Mouse (Mus musculus) left cerebral cortex, adult 2 months (tissue): Measurements from ENCODE around the gene Phldb3. TPM values are rescaled to one million over a fixed set of nuclear protein-coding genes. Genes with fewer than 3 reads are reported as not detected.

Experiments
- DNase-seq, 2 experiments: peaks; one replicate each; pipeline ENCODE4 v3.0.0; 2021 to 2022; ENCODE audit warnings: low spot score in 2 of 2, mixed read lengths in 1 of 2; ENCODE audit errors: extremely low spot score in 1 of 2
- H3K27ac ChIP-seq: fragments of 200-600 bp; 2 replicates; pipeline ENCODE4 v1.8.1; 2022
- H3K4me3 ChIP-seq: fragments of 200-600 bp; 2 replicates; pipeline ENCODE4 v1.8.1; 2022
- CTCF ChIP-seq: fragments of 200-600 bp; IDR thresholded peaks from 2 replicates; pipeline ENCODE4 v1.8.1; 2022; ENCODE audit warnings: antibody characterized with exemption, mild to moderate bottlenecking, moderate library complexity
- intact Hi-C: fragments of 180-260 bp; cut with DNase I; formaldehyde crosslinking; loops from one replicate; pipeline ENCODE4 v1.15.1; 2025
- total RNA-seq, 2 experiments: library from RNA; stranded (reverse); gene quantifications; 2 replicates each; pipeline ENCODE4 v1.2.3; 2021

The Phldb3 gene
- total RNA-seq, 2 experiments from 2014 or later: not detected

DNA sequence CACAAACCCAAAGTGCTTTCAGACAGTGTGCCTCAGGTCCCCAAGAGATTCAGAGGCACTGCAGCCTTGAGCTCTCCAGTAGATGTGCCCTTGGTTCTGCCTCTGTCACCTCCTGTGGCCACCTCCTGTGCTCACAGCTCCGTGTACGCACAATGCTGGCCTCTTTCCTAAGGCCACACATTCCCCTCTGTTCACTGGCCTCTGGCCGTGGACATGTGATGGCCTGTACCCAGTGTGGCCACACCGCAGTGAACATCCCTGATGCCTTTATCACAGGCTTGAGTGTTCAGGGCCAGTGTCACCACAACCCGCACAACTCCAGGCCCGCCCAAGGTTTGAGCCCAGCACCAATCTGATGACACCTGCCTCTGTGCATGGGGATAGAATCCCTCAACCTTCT, 25.7 kb upstream of the Phldb3 start:
- intact Hi-C loops: no loop called here
- TF ChIP-seq CTCF: no peak
- Histone ChIP-seq H3K4me3 (no peak overlapping the region), H3K27ac (no peak overlapping the region)
- no peak for DNase-seq

DNA sequence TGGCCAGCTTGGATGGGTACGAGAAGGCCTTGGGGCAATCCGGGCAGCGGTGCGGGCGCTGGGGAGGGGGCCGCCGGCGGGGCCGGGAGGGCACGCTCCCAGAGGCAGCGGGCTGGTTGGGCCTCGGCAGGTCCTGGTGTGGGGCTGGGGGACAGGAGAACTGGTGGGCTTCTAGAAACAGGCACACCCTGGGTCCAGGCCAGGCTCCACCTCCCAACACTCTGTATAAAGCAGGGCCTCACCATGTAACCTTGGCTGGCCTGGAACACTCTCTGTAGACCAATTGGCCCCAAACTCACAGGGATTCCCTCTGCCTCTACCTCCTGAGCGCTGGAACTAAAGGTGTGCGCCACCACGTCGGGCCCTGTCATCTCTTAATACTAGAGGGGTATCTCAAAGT, 24.6 kb upstream of the Phldb3 start:
- H3K4me3 ChIP-seq: no peak overlapping the region
- H3K27ac ChIP-seq: no peak overlapping the region
- DNase-seq: no peak
- no peak for TF ChIP-seq CTCF
- intact Hi-C loops: no loop called here

DNA sequence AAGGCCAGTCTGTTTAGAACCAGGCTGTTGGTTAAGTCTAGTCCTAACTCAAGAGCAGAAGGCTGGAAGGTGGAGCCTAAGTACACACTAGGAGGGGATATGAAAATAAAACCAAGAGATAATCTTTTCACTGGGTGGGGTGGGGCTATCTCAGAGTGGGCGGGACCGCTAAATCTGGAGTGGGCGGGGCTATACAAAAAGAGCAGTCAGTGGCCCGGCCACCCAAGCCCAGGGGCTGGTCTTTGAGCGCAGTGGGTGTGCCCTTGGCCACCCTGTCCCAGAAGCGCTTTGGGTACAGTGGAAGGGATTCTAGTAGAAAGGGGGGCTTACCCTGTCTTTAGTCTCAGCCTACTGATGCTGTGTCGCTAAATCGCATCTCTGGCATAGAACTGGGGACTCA, 23.7 kb upstream of the Phldb3 start:
- intact Hi-C loops: no loop called here
- peak overlapping the region; percentile 84; the same call in 1 of the 2 replicates for H3K27ac ChIP-seq
- peak overlapping the region; percentile 69 for H3K4me3 ChIP-seq
- TF ChIP-seq CTCF: no peak
- DNase-seq: no peak

DNA sequence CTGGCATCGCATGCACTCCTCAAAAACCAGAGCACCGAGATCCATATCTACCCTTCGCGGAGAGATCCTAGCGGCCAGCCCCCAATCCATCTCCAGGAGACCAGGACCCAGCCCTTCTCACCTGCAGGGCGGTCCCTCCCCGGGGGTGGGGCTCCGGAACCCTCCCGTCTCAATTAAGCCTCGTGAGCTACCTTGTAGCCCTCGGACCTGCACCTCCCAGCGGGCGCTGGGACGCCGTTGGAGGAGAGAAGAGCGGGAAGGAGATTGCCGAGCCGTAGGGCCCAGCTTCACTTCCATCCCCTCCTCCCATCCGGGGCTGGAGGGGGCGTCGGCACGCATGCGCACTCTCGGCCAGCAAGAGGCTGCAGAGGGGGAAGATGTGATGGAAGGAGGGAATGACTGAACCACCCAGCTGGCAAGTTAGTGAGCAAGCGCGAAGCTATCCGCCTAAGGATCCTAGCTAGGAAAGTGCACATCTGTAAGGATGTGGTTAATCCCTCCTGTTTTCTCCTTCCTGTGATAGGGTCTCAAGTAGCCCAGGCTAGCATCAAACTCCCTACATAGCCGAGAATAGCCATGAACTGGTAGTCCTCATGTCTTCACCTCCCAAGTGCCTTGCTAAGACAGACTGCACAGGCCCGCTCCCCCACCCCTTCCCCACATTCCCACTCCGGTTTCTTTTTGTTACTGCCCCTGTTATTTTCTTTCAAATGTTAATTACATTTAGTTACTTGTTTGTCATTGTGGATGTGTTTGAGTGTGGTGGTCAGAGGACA, 23.0 kb upstream of the Phldb3 start, which contains the start of the genes Ethe1 and Zfp575:
Gene Ethe1, plus strand, starts transcription at position 214 of the 776 bp plus-strand sequence.
Gene Zfp575, minus strand, starts transcription at position 312 of the 776 bp plus-strand sequence.
- intact Hi-C loops: no loop called here

DNA sequence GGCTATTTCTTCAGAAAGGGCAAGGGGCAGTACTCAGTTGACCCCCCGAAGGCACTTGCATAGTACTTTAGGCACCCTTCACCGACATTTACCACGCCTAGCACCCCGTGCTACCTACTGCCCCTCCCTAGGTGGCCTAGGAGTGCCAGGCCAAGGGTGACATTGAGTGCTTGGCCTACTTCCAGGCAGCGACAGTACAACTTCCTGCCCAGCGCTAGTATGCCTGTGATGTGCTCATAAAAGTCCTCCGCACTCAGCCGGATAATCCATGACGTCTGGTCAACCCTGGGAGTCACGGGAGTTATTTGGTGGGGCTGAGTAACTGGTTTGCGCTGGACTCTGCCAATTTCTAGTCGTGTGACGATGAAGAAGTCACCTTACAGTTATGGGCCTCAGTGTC, 22.2 kb upstream of the Phldb3 start:
- no peak for DNase-seq
- Histone ChIP-seq H3K27ac (no peak overlapping the region), H3K4me3 (no peak overlapping the region)
- intact Hi-C loops: no loop called here
- no peak for TF ChIP-seq CTCF

More for the DNA sequence above, 23.0 kb upstream of the Phldb3 start, which contains the start of the genes Ethe1 and Zfp575:
- H3K4me3 ChIP-seq: peak within 1 kb of the TSS; percentile 69
- no peak for TF ChIP-seq CTCF
- DNase-seq: peak; percentile 85 to 91
- peak within 1 kb of the TSS; percentile 84 for H3K27ac ChIP-seq

DNA sequence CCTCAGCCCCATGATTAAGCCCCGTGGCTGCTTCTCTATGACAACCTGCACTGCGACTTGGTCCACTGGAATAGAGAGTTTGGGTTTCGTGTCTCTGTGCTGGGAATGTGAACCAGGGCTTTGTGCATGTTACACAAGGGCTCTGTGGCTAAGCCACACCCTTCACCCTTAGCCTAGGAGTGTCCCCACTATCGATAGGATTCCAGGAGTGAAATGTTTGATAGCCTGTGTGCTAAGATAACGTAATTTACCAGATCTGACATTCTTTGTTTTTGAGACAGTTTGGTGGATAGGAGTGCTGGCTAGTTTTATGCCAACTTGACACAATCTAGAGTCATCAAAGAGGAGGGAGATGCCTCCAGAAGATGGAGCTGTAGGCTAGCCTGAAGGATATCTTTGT, 18.8 kb upstream of the Phldb3 start:
- TF ChIP-seq CTCF: peak; percentile 19

DNA sequence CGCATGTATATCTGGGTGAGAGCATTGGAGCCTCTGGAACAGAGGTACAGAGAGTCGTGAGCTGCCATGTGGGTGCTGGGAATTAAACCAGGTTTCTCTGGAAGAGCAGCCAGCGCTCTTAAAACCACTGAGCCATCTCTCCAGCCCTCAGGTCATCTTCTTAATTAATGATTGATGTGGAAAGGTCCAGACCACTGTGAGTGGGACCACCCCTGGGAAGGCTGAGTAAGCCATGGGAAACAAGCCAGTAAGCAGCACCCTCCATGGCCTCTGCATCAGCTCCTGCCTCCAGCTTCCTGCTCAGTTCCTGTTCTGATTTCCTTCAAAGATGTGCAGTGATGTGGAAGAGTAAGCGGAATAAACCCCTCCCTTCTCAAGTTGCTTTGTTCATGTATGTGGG, 18.4 kb upstream of the Phldb3 start:
- Histone ChIP-seq H3K27ac (no peak overlapping the region), H3K4me3 (no peak overlapping the region)
- intact Hi-C loops: no loop called here
- DNase-seq: no peak
- TF ChIP-seq CTCF: no peak

More for the DNA sequence above, 18.8 kb upstream of the Phldb3 start:
- H3K4me3 ChIP-seq: no peak overlapping the region
- intact Hi-C loops: no loop called here
- no peak overlapping the region for H3K27ac ChIP-seq
- no peak for DNase-seq

DNA sequence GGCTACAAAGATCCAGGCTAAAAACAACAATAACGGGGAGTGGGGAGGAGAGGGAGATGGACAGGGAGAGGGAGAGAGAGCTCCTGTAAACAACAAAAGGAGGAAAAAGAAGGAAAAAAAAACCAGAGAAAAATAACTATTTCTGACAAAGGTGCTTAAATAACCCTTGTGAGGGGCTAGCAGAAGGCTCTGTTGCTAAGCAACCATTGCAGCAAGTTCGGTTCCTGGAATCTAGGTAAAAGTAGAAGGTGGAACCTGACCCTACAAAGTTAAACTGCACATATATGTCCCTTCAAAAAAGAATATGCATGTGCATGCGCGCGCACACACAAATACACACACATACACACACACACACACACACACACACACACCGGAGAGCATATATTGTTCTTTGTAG, 17.8 kb upstream of the Phldb3 start:
- no peak overlapping the region for H3K4me3 ChIP-seq
- no peak for TF ChIP-seq CTCF
- intact Hi-C loops: no loop called here
- H3K27ac ChIP-seq: no peak overlapping the region
- DNase-seq: no peak

DNA sequence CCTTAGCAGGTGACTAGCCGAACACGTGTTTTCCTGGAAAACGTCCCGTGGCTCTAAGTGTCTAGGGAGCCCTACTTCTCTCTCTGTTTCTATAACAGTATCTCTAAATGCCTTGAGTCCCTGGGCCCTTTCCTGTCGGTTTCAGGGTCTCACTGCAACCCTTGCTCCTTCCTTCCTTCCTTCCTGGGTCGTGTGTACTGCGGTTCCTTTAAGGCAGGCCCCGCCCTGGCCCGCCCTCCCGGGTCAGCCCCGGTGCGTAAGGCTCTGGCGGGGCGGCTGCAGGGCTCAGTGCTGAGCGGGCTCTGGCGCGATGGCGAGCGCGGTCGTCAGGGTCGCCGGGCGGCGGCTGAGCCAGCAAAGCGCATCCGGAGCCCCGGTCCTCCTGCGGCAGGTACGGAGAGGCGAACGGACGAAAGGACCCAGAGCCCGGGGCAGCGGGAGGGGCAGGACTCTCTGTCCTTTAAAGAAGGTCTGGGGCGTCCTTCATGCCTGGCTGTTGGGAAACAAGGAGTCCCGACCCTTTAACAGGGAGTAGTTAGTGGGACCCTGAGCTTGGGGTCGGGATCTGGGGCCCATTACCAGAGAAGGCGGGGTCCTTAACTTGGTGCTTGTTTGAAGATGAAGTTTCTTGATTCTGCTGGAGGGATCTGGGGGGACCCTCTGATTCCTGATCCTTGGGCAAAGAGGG, 16.8 kb upstream of the Phldb3 start:
- TF ChIP-seq CTCF: no peak
- intact Hi-C loops: no loop called here
- Histone ChIP-seq H3K27ac (peak overlapping the region; percentile 77), H3K4me3 (peak overlapping the region; percentile 83)
- peak; percentile 62 to 71 for DNase-seq

DNA sequence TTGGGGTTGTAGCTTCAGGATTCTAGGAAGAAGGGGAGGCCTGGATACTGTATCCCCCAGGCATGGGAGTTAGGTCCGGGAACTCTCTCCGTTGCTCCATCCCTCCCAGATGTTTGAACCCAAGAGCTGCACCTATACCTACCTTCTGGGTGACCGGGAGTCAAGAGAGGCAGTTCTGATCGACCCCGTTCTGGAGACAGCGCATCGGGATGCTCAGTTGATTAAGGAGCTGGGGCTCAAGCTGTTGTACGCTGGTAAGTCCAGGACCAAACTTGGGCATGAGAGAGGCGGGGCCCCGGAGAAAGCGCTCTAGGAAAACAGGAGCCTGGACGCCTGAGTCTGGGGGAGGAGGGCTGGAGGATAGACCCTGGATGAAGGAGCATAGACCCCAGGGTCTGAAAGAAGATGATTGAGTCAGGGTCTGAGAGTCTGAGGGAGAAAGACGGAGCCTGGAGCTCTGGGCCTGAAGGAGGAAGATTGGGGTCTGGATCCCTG, 16.2 kb upstream of the Phldb3 start:
- intact Hi-C loops: no loop called here

DNA sequence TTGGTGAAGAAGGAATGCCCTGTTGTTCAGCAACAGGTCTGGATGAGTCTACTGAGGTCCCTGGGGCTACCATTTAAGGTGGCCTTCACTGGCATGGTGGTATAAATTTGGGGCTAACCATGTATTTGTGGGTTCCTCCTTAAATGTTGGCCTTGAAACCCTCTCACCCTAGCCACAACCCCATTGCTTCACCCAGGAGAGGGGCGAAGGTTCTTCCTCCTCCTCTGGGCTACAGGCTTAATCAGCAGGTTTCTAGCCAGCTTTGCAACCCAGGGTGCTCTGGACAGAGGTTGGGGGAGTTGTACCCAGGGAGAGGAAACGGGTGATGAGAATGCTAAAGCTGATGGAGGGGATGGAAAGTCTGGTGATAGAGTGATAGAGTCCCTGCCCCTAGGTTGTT, 15.1 kb upstream of the Phldb3 start:
- no peak overlapping the region for H3K27ac ChIP-seq
- H3K4me3 ChIP-seq: no peak overlapping the region
- intact Hi-C loops: loop anchor here (5.0 kb wide), 1 partner anchor 287 kb away; the partner anchor contains the start of gene Rps19
- TF ChIP-seq CTCF: no peak
- DNase-seq: no peak

More for the DNA sequence above, 16.2 kb upstream of the Phldb3 start:
- Histone ChIP-seq H3K4me3 (peak overlapping the region; percentile 83), H3K27ac (no peak overlapping the region)
- TF ChIP-seq CTCF: no peak
- no peak for DNase-seq

DNA sequence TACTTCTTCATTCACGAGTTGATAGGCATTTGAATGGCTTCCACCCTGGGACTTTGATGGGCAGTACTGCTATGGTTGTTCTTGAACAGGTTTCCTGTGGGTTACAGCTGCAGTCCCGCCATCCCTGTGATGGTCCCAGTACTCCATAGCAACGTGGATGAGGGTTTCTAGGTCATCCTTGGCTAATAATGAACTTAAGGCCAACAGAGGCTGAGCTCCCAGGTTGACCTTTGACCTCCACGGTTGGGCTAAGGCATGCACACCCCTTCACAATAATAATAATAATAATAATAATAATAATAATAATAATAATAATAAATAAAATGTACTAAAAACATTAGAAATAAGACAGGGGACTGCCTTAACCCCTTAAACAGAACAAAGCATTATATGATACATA, 12.4 kb upstream of the Phldb3 start:
- intact Hi-C loops: loop anchor here (5.0 kb wide), 1 partner anchor 284 kb away; the partner anchor contains the start of gene Rps19
- no peak for TF ChIP-seq CTCF
- no peak overlapping the region for H3K4me3 ChIP-seq
- DNase-seq: no peak
- H3K27ac ChIP-seq: no peak overlapping the region
